Mouse (Mus musculus): ENCODE measurements around the gene Pex11b. TPM values are rescaled to one million over a fixed set of nuclear protein-coding genes. Genes with fewer than 3 reads are reported as not detected.
"Not testable (repeated sequence)": the region's sequence is repeated elsewhere in the genome, so short reads cannot be mapped to it uniquely, and the experiment has no call there.

The Pex11b gene
- total RNA-seq, 2 experiments from 2014 or later, result 32.7 to 36.3 TPM

- DNase-seq, result no peak
Observed at GRCm38 (mm10) chr3:96674442-96674841, 39.3 kb downstream of the Pex11b start.

GRCm38 (mm10) chr3:96675171-96675570 lies 40.0 kb downstream of the Pex11b start:
- DNase-seq, result no peak

- no peak for DNase-seq
Observed at GRCm38 (mm10) chr3:96675690-96676089, 40.5 kb downstream of the Pex11b start.

- no peak for DNase-seq
Observed at GRCm38 (mm10) chr3:96678456-96678855, 43.3 kb downstream of the Pex11b start.

- DNase-seq, result no peak
Observed at GRCm38 (mm10) chr3:96679159-96679674, 44.0 kb downstream of the Pex11b start.

- no peak for DNase-seq
Observed at GRCm38 (mm10) chr3:96680269-96680956, 45.2 kb downstream of the Pex11b start.

- DNase-seq, result no peak
Observed at GRCm38 (mm10) chr3:96683496-96683895, 48.3 kb downstream of the Pex11b start.

- DNase-seq, result peak; percentile 31 to 53
Observed at GRCm38 (mm10) chr3:96684151-96684821, 49.1 kb downstream of the Pex11b start.

GRCm38 (mm10) chr3:96684822-96685156 lies 49.6 kb downstream of the Pex11b start:
- no peak for DNase-seq

- DNase-seq, result not testable (repeated sequence)
Observed at GRCm38 (mm10) chr3:96686057-96686456, 50.9 kb downstream of the Pex11b start.

- no peak for DNase-seq
Observed at GRCm38 (mm10) chr3:96688854-96689253, 53.7 kb downstream of the Pex11b start.

- no peak for DNase-seq
Observed at GRCm38 (mm10) chr3:96690298-96690697, 55.1 kb downstream of the Pex11b start.

GRCm38 (mm10) chr3:96692506-96692905 lies 57.3 kb downstream of the Pex11b start:
- peak; percentile 39 to 54 for DNase-seq

- DNase-seq, result no peak
Observed at GRCm38 (mm10) chr3:96693579-96693978, 58.4 kb downstream of the Pex11b start.

Other genes with a start within 250 kb of the Pex11b start
- gene BC107364, start 183.1 kb upstream of the Pex11b start, total RNA-seq (2021), result not detected
- gene Hfe2, start 110.2 kb upstream of the Pex11b start, total RNA-seq (2021), result 100 to 1,000 TPM; 279 to 290 TPM
- 100 to 1,000 TPM; 435 to 530 TPM for gene Txnip, start 77.4 kb upstream of the Pex11b start, total RNA-seq (2021)
- 1 to 10 TPM; 1.6 to 1.9 TPM for gene Gm16253, start 58.4 kb upstream of the Pex11b start, total RNA-seq (2021)
- gene Polr3gl, start 41.2 kb upstream of the Pex11b start, total RNA-seq (2021), result 10 to 100 TPM; 26.7 to 30.5 TPM
- 1 to 10 TPM in 1 of 2 experiments, under 1 TPM in 1; 0.59 to 1.4 TPM for gene Ankrd34a, start 38.7 kb upstream of the Pex11b start, total RNA-seq (2021)
- gene Lix1l, start 34.2 kb upstream of the Pex11b start, total RNA-seq (2021), result 10 to 100 TPM; 24.4 to 27.4 TPM
- gene Rbm8a, start 5.4 kb upstream of the Pex11b start, total RNA-seq (2021), result 10 to 100 TPM; 36.5 to 37.2 TPM
- under 1 TPM in 1 of 2 experiments, not detected in 1; 0.18 TPM for gene Gm42957, start 98 bp downstream of the Pex11b start, total RNA-seq (2021)
- under 1 TPM; 0.62 to 0.69 TPM for gene Itga10, start 10.2 kb downstream of the Pex11b start, total RNA-seq (2021)
- 1 to 10 TPM; 1.2 to 1.3 TPM for gene Ankrd35, start 34.8 kb downstream of the Pex11b start, total RNA-seq (2021)
- 10 to 100 TPM; 13.4 to 15.3 TPM for gene Pias3, start 61.0 kb downstream of the Pex11b start, total RNA-seq (2021)
- gene Nudt17, start 73.2 kb downstream of the Pex11b start, total RNA-seq (2021), result 1 to 10 TPM; 2.7 to 5.3 TPM
- 10 to 100 TPM; 23.1 to 26.1 TPM for gene Polr3c, start 92.3 kb downstream of the Pex11b start, total RNA-seq (2021)
- gene Rnf115, start 92.3 kb downstream of the Pex11b start, total RNA-seq (2021), result 10 to 100 TPM; 22.5 to 22.6 TPM
- gene Pdzk1, start 193.9 kb downstream of the Pex11b start, total RNA-seq (2021), result not detected
- not detected for gene Cd160, start 194.0 kb downstream of the Pex11b start, total RNA-seq (2021)

All from heart, adult 18-20 months (tissue).